Mouse (Mus musculus) CD4-positive helper T cell, adult 2 months (primary cell): Measurements from ENCODE around the gene Bcl2l2.

Experiments used
- DNase-seq: peaks from one replicate; pipeline ENCODE4 v3.0.0-alpha.2; 2012; ENCODE audit warnings: low read depth, missing footprints, low spot score

Bcl2l2 gene

GRCm38 (mm10) chr14:54883154-54884021 lies at the start of gene Bcl2l2, which contains the start of gene Gm20521:
TSS of gene Bcl2l2 (plus strand) at chr14:54883377.
TSS of gene Gm20521 (plus strand) at chr14:54883441.
- DNase-seq, result peak; percentile 56

- DNase-seq, result peak; percentile 40
Measured at GRCm38 (mm10) chr14:54843461-54843860, 39.7 kb upstream of the Bcl2l2 start.

- no peak for DNase-seq
Measured at GRCm38 (mm10) chr14:54855726-54856125, 27.5 kb upstream of the Bcl2l2 start.

GRCm38 (mm10) chr14:54856703-54857102 lies 26.5 kb upstream of the Bcl2l2 start:
- DNase-seq, result no peak

GRCm38 (mm10) chr14:54857891-54858290 lies 25.3 kb upstream of the Bcl2l2 start:
- no peak for DNase-seq

GRCm38 (mm10) chr14:54860511-54860910 lies 22.7 kb upstream of the Bcl2l2 start:
- DNase-seq, result peak; percentile 63

- DNase-seq, result peak; percentile 86
Measured at GRCm38 (mm10) chr14:54863501-54864312, 19.5 kb upstream of the Bcl2l2 start.

- DNase-seq, result peak; percentile 46
Measured at GRCm38 (mm10) chr14:54864313-54865036, 18.7 kb upstream of the Bcl2l2 start.

GRCm38 (mm10) chr14:54865626-54866025 lies 17.6 kb upstream of the Bcl2l2 start:
- no peak for DNase-seq

- no peak for DNase-seq
Measured at GRCm38 (mm10) chr14:54866268-54866667, 16.9 kb upstream of the Bcl2l2 start.

GRCm38 (mm10) chr14:54866936-54867335 lies 16.2 kb upstream of the Bcl2l2 start:
- DNase-seq, result peak; percentile 59

GRCm38 (mm10) chr14:54868026-54868425 lies 15.2 kb upstream of the Bcl2l2 start:
- DNase-seq, result no peak

- no peak for DNase-seq
Measured at GRCm38 (mm10) chr14:54870861-54871260, 12.3 kb upstream of the Bcl2l2 start, which contains the start of gene Homez. TSS of gene Homez (minus strand) at chr14:54870961.

- DNase-seq, result no peak
Measured at GRCm38 (mm10) chr14:54874165-54874564, 9.0 kb upstream of the Bcl2l2 start.

GRCm38 (mm10) chr14:54875844-54876538 lies 7.2 kb upstream of the Bcl2l2 start:
- DNase-seq, result no peak

GRCm38 (mm10) chr14:54876539-54877047 lies 6.6 kb upstream of the Bcl2l2 start:
- DNase-seq, result peak; percentile 92

- DNase-seq, result peak; percentile 84
Measured at GRCm38 (mm10) chr14:54877048-54877715, 6.0 kb upstream of the Bcl2l2 start, which contains the start of gene Ppp1r3e. TSS of gene Ppp1r3e (minus strand) at chr14:54877550.

- no peak for DNase-seq
Measured at GRCm38 (mm10) chr14:54884022-54884712, 990 bp downstream of the Bcl2l2 start.

- no peak for DNase-seq
Measured at GRCm38 (mm10) chr14:54885309-54885708, 2.1 kb downstream of the Bcl2l2 start.

GRCm38 (mm10) chr14:54892200-54892599 lies 9.0 kb downstream of the Bcl2l2 start, which contains the start of gene Pabpn1:
TSS of gene Pabpn1 (plus strand) at chr14:54892500.
- DNase-seq, result no peak
